Mouse (Mus musculus) bone marrow, adult 2 months (tissue): ENCODE data around the gene Olfr47.

Experiments
- CTCF ChIP-seq: fragments of 200-500 bp; IDR thresholded peaks from 2 replicates; pipeline ENCODE4 v1.5.1; 2011; ENCODE audit warnings: low read length, control low read depth; ENCODE audit not compliant: control insufficient read depth, insufficient read depth
- POLR2A ChIP-seq: fragments of 200-500 bp; IDR thresholded peaks from 2 replicates; pipeline ENCODE4 v1.6.1; 2011; ENCODE audit warnings: low read depth, mild to moderate bottlenecking, control low read depth, low read length, borderline replicate concordance; ENCODE audit not compliant: control insufficient read depth

GRCm38 (mm10) chr6:43247396-43247795, 16.1 kb downstream of the Olfr47 start:
- no peak for TF ChIP-seq CTCF
- TF ChIP-seq POLR2A = no peak
